Mouse (Mus musculus): Measurements from ENCODE around the gene Atoh8. TPM values are rescaled to one million over a fixed set of nuclear protein-coding genes. Genes with fewer than 3 reads are reported as not detected.

Atoh8 gene
- total and polyA plus RNA-seq, 3 experiments = 0.23 to 5.0 (median 1.6) TPM

DNA sequence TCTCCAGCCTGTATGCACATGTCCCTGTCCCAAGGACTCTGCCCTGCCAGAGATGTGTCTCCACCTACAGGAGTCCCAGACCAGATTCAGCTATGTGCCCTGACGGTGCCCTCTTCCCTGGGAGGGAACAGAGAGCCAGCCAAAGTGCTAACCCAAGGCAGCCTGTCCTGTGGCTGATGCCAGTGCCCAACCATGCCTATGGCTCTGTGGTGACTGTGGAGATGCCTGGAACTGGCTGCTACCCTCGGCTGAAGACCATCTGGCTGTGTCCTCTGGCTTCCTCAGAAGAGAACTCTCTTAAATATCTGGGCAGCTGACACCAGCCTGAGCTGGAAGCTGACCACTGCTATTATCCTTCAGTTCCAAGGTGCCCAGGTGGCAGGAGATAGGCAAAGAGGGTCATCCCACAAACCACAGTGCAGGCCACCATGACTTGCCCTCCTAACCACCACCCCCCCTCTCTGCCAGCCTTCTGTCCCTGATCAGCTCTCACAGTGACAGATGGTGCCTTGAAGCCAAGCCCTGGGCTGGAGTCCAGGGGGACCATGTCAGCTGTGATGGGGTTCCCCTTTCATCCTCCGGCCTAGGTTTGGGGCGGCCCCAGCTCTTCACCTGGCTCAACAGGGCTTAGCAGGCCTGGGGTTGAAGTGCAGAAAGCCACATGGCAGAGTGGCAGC, 18.7 kb upstream of the Atoh8 start:
- dilution Hi-C loops (cut with MboI; ENCODE audit: extremely low pct_ligation_motif_present, extremely low pct_unique_long_range_greater_than_20kb, low sequenced_read_pairs) = no loop called here
- no peaks in the 10 kb centered on the region for H3K79me2 ChIP-seq (replicated peaks; ENCODE audit: control insufficient read depth, extremely low read depth, insufficient read depth, poor library complexity, severe bottlenecking)
- peak; percentile 59 for DNase-seq (ENCODE audit: extremely low read depth)
- no peaks in the 10 kb centered on the region for H3K36me3 ChIP-seq (replicated peaks in 1 of 2; ENCODE audit: control insufficient read depth in 1 of 2, insufficient read depth in 1 of 2, low read length in 1 of 2)
- H3K27me3 ChIP-seq (replicated peaks) = peaks cover 22% of the 10 kb centered on the region
- no peak overlapping the region for H3K4me3 ChIP-seq (replicated peaks in 1 of 3; ENCODE audit: low read depth in 2 of 3, low read length in 2 of 3, poor library complexity in 1 of 3)
- in situ Hi-C loops (cut with MboI; ENCODE audit: low pct_ligation_motif_present, low pct_unique_long_range_greater_than_20kb, low sequenced_read_pairs) = no loop called here
- H3K27ac ChIP-seq (ENCODE audit: insufficient read depth, low read depth) = no peak overlapping the region
- peak; percentile 66; the same call in 1 of the 2 replicates for TF ChIP-seq MXI1 (IDR thresholded peaks at IDR 0.05; ENCODE audit: low read depth, low read length)
- no peak for TF ChIP-seq TBP (conservative IDR thresholded peaks at IDR 0.05; ENCODE audit: low read depth, low read length)
- peak; percentile 96 for TF ChIP-seq TCF12 (IDR thresholded peaks at IDR 0.05; ENCODE audit: low read depth, low read length)
- 0 out of 2 replicates have a peak, but pooled peaks have one; percentile 44 for TF ChIP-seq MAZ (IDR thresholded peaks at IDR 0.05; ENCODE audit: low read depth, low read length)
- 0 out of 2 replicates have a peak, but pooled peaks have one; percentile 22 for TF ChIP-seq MAFK (IDR thresholded peaks at IDR 0.05; ENCODE audit: insufficient replicate concordance, low read length)
- peak; percentile 15; the same call in 1 of the 2 replicates for TF ChIP-seq EP300 (IDR thresholded peaks at IDR 0.05; ENCODE audit: low read length)
- no peak for TF ChIP-seq CHD1 (IDR thresholded peaks at IDR 0.05; ENCODE audit: low read depth, low read length)
- TF ChIP-seq USF2 (conservative IDR thresholded peaks at IDR 0.05; ENCODE audit: low read depth, low read length) = no peak
- TF ChIP-seq IRF4 (IDR thresholded peaks at IDR 0.05; ENCODE audit: low read depth, low read length) = peak; percentile 45
- TF ChIP-seq ETS1 (conservative IDR thresholded peaks at IDR 0.05; ENCODE audit: low read depth, low read length) = peak; percentile 80
- H3K9ac ChIP-seq (ENCODE audit: insufficient read depth, low read depth) = no peak overlapping the region
- peak overlapping the region; percentile 10; the same call in 1 of the 2 replicates for H3K4me2 ChIP-seq (ENCODE audit: insufficient read depth, low read depth, poor library complexity, severe bottlenecking)
- no peaks in the 10 kb centered on the region for H3K9me3 ChIP-seq (replicated peaks; ENCODE audit: low read length)
- H3K4me1 ChIP-seq (ENCODE audit: control insufficient read depth in 1 of 2, insufficient read depth in 2 of 2) = peaks cover 17 to 34% of the 10 kb centered on the region in 2 experiments

GRCm38 (mm10) chr6:72253168-72253567, 17.8 kb upstream of the Atoh8 start:
- H3K27ac ChIP-seq (ENCODE audit: insufficient read depth, low read depth) = no peak overlapping the region
- no peak overlapping the region for H3K9ac ChIP-seq (ENCODE audit: insufficient read depth, low read depth)
- no peak for DNase-seq (ENCODE audit: extremely low read depth)
- no peaks in the 10 kb centered on the region for H3K36me3 ChIP-seq (replicated peaks in 1 of 2; ENCODE audit: control insufficient read depth in 1 of 2, insufficient read depth in 1 of 2, low read length in 1 of 2)
- peaks cover 17 to 34% of the 10 kb centered on the region in 2 experiments for H3K4me1 ChIP-seq (ENCODE audit: control insufficient read depth in 1 of 2, insufficient read depth in 2 of 2)
- no peak overlapping the region for H3K4me2 ChIP-seq (ENCODE audit: insufficient read depth, low read depth, poor library complexity, severe bottlenecking)
- no peaks in the 10 kb centered on the region for H3K9me3 ChIP-seq (replicated peaks; ENCODE audit: low read length)
- dilution Hi-C loops (cut with MboI; ENCODE audit: extremely low pct_ligation_motif_present, extremely low pct_unique_long_range_greater_than_20kb, low sequenced_read_pairs) = no loop called here
- H3K27me3 ChIP-seq (replicated peaks) = peaks cover 24% of the 10 kb centered on the region
- H3K79me2 ChIP-seq (replicated peaks; ENCODE audit: control insufficient read depth, extremely low read depth, insufficient read depth, poor library complexity, severe bottlenecking) = no peaks in the 10 kb centered on the region
- no peak overlapping the region for H3K4me3 ChIP-seq (replicated peaks in 1 of 3; ENCODE audit: low read depth in 2 of 3, low read length in 2 of 3, poor library complexity in 1 of 3)
- in situ Hi-C loops (cut with MboI; ENCODE audit: low pct_ligation_motif_present, low pct_unique_long_range_greater_than_20kb, low sequenced_read_pairs) = no loop called here
- TF ChIP-seq TBP (conservative IDR thresholded peaks at IDR 0.05; ENCODE audit: low read depth, low read length) (no peak), KAT2A (IDR thresholded peaks at IDR 0.05; ENCODE audit: insufficient replicate concordance, low read length) (no peak), MAZ (IDR thresholded peaks at IDR 0.05; ENCODE audit: low read depth, low read length) (no peak), MEF2A (IDR thresholded peaks at IDR 0.05; ENCODE audit: borderline replicate concordance, low read depth, low read length) (no peak), ZNF384 (IDR thresholded peaks at IDR 0.05; ENCODE audit: low read depth, low read length) (no peak), MYC (IDR thresholded peaks at IDR 0.05; ENCODE audit: low read depth, low read length) (no peak), JUN (IDR thresholded peaks at IDR 0.05; ENCODE audit: insufficient read depth, low read depth, low read length) (no peak), USF1 (IDR thresholded peaks at IDR 0.05; ENCODE audit: low read depth, low read length) (no peak)

All from CH12.LX (cell line).